Mouse (Mus musculus) hindbrain, postnatal 0 days (tissue): Measurements from ENCODE around the gene Trpm8. TPM values are rescaled to one million over a fixed set of nuclear protein-coding genes. Genes with fewer than 3 reads are reported as not detected.

ENCODE experiments used
- ATAC-seq: fragments of 200-750 bp; cut with Nextera tagmentation; 2 replicates; pipeline ENCODE4 v1.8.0; 2017; ENCODE audit warnings: mild to moderate bottlenecking, moderate TSS enrichment, moderate library complexity
- DNase-seq: peaks from one replicate; pipeline ENCODE4 v3.0.0-alpha.2; 2015; ENCODE audit warnings: low spot score
- H3K27ac ChIP-seq: fragments of 300-500 bp; sonication (generic); 2 replicates; pipeline ENCODE4 v1.5.1; 2014; ENCODE audit warnings: mild to moderate bottlenecking
- H3K27me3 ChIP-seq: fragments of 300-500 bp; sonication (generic); 2 replicates; pipeline ENCODE4 v1.6.1; 2014; ENCODE audit warnings: low read length, mixed read lengths; ENCODE audit not compliant: insufficient read depth
- H3K36me3 ChIP-seq: fragments of 300-500 bp; sonication (generic); 2 replicates; pipeline ENCODE4 v1.6.1; 2014; ENCODE audit warnings: low read length, mixed read lengths; ENCODE audit not compliant: insufficient read depth
- H3K4me1 ChIP-seq: fragments of 300-500 bp; sonication (generic); 2 replicates; pipeline ENCODE4 v1.6.1; 2014; ENCODE audit warnings: antibody characterized with exemption, low read length, mixed read lengths; ENCODE audit not compliant: insufficient read depth
- H3K4me2 ChIP-seq: fragments of 300-500 bp; sonication (generic); 2 replicates; pipeline ENCODE4 v1.6.1; 2014; ENCODE audit warnings: low read depth, mild to moderate bottlenecking, low read length, moderate library complexity, mixed read lengths
- H3K4me3 ChIP-seq: fragments of 300-500 bp; sonication (generic); 2 replicates; pipeline ENCODE4 v1.5.1; 2014; ENCODE audit warnings: low read length
- H3K9ac ChIP-seq: fragments of 300-500 bp; sonication (generic); replicated peaks from 2 replicates; pipeline ENCODE4 v1.6.1; 2014; ENCODE audit warnings: mild to moderate bottlenecking, low read length, moderate library complexity, mixed read lengths
- H3K9me3 ChIP-seq: fragments of 300-500 bp; sonication (generic); 2 replicates; pipeline ENCODE4 v1.6.1; 2016; ENCODE audit warnings: low read length, mixed read lengths
- CTCF ChIP-seq: IDR thresholded peaks from 2 replicates; pipeline ENCODE4 v1.5.1; 2016; ENCODE audit warnings: antibody characterized with exemption, control low read depth, low read depth
- WGBS: fragments of 180-500 bp; shearing (Covaris S2); extraction: QIAGEN DNeasy Blood & Tissue Kit; methylation state at CpG from one replicate; pipeline ENCODE4 v1.1.7; 2014; 5-methylcytosine and 5-hydroxymethylcytosine counted together
- polyA plus RNA-seq: library from polyadenylated mRNA; unstranded; fragments of >200 nt; fragmentation: Nextera tagmentation; extraction: Ambion mirVana; gene quantifications from 2 replicates; pipeline ENCODE4 v1.2.1, GENCODE M21; 2015
- total RNA-seq: library from RNA; depleted of rRNA; stranded (reverse); fragments of >200 nt; gene quantifications from 2 replicates; pipeline ENCODE4 v1.2.3, GENCODE M21; 2014

Gene Trpm8
- total and polyA plus RNA-seq, 2 experiments from 2014 or later = 0.05 to 0.11 TPM

DNA sequence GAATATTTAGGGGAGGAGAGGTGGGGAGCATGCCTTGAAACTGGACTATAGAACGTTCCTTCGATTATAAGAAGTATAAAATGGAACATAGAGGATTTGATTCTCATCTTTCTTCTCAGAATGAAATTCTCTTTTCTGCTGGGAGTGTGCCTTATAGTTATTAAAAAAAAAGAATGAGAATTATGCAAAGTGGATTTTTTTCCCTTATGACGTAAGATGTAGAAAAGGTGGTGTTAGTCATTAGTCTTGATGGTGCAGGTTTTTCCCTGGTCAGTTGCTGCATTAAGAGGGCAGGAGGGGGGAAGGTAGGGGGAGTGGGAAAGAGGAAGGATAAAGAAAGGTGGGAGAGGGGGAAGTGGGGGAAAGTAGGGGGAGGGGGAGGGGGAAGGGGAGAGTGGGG is 4.8 kb downstream of the Trpm8 start:
- Histone ChIP-seq H3K27ac (no peak overlapping the region), H3K4me3 (no peak overlapping the region), H3K36me3 (no peaks in the 10 kb centered on the region), H3K9me3 (peaks cover 37% of the 10 kb centered on the region), H3K27me3 (no peaks in the 10 kb centered on the region), H3K4me1 (0 out of 2 replicates have a peak, but pooled peaks cover 7% of the 10 kb centered on the region), H3K4me2 (no peak overlapping the region), H3K9ac (no peak overlapping the region)
- no peak for TF ChIP-seq CTCF
- WGBS = 61% methylated on average over 3 of the region's 3 CpGs
- no peak for ATAC-seq
- DNase-seq = no peak

DNA sequence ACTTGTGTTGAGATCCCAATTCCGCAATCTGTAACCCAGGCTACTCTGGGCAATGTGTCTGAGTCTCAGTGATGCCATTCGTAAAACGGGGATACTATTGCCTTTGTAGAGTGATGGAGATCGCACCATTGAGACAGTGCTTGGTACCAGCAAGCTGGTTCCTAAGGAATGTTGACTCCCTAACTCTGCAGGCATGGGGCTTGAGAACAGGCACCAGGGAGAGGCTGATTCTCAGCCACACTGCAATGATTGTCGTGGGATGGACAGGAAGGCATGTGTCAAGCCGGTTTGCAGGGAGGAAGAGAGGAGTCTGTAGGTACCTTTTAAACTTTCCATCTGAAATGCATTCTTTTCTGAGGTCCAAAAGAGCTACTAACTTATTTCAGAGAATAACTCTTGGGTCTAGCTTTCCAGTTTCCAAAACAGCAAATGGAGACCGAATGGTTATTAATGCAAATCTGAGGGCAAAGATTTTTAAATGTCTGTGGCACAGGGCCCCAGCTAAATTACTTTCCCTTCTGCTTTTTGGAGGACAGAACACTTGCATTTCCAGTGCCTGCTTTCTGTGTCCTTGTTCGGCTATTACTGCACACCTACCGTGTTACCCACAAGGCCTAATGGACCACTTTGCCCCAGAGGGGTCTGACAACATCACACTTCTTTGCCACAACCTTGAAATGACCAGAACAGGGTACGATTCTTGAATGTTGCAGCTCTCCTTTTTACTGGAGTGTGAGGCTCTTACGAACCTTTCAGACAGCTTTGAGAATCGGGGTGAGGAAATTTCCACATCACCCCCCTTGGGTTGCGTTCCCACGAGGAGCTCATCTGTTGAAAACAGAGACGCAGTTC is 6.1 kb downstream of the Trpm8 start:
- Histone ChIP-seq H3K36me3 (no peaks in the 10 kb centered on the region), H3K4me3 (no peak overlapping the region), H3K27me3 (no peaks in the 10 kb centered on the region), H3K4me2 (no peak overlapping the region), H3K9me3 (peaks cover 48% of the 10 kb centered on the region), H3K27ac (no peak overlapping the region), H3K9ac (no peak overlapping the region), H3K4me1 (no peaks in the 10 kb centered on the region)
- 80% methylated on average over 15 of the region's 15 CpGs for WGBS
- TF ChIP-seq CTCF = no peak
- DNase-seq = no peak
- no peak for ATAC-seq

DNA sequence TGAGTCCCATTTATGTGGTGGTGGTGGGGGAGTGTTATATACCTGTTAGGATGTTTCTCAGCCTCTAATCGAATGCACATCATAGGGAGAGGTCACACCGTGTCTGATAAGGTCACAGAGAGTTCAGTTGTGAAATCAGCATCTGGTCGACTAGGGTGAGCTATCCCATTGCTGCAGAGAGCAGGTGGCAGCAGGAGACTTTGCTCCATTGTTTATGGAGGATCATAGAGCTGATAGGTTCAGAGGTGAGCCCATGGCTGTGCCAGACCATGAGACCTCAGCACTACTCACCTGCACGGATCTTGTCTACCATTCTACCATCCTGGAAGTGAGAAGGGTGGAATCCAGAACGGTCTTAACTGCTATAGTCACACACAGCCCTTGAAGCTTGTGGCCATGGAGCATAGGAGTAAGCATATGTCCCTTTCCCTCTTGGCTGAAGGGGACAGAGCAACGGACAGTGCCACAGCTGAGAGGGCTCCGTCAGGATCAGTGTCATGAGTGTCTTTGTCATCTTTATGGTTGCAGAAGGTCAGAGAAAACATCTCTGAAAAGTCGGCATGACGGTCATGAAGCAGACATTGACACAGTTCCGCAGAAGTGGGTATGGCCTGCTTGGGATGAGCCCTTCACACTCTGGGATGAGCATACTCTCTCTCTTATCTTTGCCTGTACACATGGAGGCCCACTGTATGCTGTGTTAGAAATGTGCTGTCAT is 6.9 kb downstream of the Trpm8 start:
- no peak for TF ChIP-seq CTCF
- DNase-seq (no peak), ATAC-seq (0 out of 2 replicates have a peak, but pooled peaks have one; percentile 13)
- no peak overlapping the region for H3K27ac ChIP-seq
- H3K9ac ChIP-seq = no peak overlapping the region
- WGBS = 62% methylated on average over 10 of the region's 10 CpGs
- H3K4me2 ChIP-seq = no peak overlapping the region
- H3K27me3 ChIP-seq = no peaks in the 10 kb centered on the region
- no peaks in the 10 kb centered on the region for H3K4me1 ChIP-seq
- H3K9me3 ChIP-seq = peaks cover 51% of the 10 kb centered on the region
- H3K4me3 ChIP-seq = no peak overlapping the region
- H3K36me3 ChIP-seq = no peaks in the 10 kb centered on the region

DNA sequence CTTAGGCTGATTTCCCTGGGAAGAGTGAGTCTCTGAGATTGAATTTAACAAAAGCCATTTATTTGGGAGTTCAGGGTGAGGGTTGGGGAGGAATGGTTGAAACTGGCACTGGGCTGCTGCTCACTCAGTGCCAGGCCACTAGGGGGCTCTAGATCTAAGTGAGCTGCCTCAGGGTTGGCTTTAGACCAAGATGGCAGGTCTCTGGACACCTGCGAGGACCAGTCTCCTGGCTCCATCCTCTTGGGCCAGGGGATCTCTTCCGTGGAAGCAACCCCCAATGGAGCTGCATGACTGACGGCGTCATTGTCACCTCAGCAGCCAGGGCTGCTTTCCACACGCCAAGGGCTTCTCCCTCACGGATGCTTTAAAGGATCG is 7.5 kb downstream of the Trpm8 start:
- Histone ChIP-seq H3K9ac (no peak overlapping the region), H3K27me3 (no peaks in the 10 kb centered on the region), H3K4me1 (no peaks in the 10 kb centered on the region), H3K4me2 (no peak overlapping the region), H3K4me3 (no peak overlapping the region), H3K27ac (no peak overlapping the region), H3K9me3 (peaks cover 51% of the 10 kb centered on the region), H3K36me3 (no peaks in the 10 kb centered on the region)
- peak; percentile 65 for TF ChIP-seq CTCF
- WGBS = 65% methylated on average over 7 of the region's 7 CpGs
- DNase-seq (peak; percentile 64), ATAC-seq (no peak)

DNA sequence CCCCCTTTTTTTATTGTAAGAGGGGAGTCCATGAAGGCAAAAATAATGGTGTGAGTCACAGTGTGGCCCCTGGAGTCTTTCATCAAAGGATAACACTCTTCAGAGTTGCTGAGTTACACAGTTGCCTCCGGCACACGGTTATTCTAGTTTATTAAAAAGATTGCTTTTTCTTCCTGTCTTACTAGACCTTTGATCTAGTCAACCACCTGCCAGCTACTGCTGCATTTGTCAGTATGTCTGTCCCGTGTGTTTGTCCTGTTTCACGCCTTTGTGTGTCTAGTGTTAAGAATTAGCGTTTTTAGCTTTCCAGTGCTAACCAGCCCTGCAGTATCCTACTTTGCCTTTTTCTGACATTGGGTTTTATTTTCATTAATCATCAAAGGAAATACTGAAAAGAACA is 8.2 kb downstream of the Trpm8 start:
- TF ChIP-seq CTCF = no peak
- Histone ChIP-seq H3K27ac (no peak overlapping the region), H3K36me3 (no peaks in the 10 kb centered on the region), H3K9ac (no peak overlapping the region), H3K27me3 (no peaks in the 10 kb centered on the region), H3K4me1 (no peaks in the 10 kb centered on the region), H3K9me3 (peaks cover 59% of the 10 kb centered on the region), H3K4me2 (no peak overlapping the region), H3K4me3 (no peak overlapping the region)
- 69% methylated on average over 5 of the region's 5 CpGs for WGBS
- ATAC-seq (no peak), DNase-seq (no peak)

DNA sequence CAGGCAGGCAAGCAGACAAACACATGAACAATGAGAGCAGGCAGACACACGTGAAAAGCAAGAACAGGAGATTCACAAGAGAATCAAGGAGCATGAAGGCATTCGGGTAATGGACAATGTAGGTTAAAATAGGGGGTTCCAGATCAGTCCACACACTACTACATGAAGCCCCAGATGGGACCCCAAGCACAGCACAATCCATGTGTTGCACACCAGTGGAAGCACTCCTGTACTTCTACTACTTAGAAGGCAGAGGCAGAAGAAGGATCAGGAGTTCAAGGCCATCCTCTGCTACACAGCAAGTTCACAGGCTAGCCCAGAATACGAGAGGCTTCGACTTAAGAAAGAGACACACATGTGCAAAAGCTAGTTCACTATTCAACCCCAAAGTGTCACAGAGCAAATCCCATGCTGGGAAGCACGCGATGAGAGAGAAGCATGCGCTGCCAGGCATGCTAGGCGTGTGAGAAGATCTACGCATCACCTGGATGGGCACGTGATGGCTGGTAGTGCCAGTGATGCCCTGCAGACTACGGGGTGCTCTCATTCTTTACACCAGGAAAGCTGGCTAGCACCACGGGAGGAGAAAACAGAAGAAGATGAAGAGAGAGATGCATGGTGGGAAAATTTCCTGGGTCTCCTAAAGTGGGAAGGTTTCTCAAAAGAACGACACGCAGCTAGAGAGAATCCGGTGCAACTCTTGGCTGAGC is 8.8 kb downstream of the Trpm8 start:
- no peak overlapping the region for H3K4me2 ChIP-seq

More for the DNA sequence above, 8.8 kb downstream of the Trpm8 start:
- Histone ChIP-seq H3K4me1 (no peaks in the 10 kb centered on the region), H3K27ac (no peak overlapping the region), H3K36me3 (no peaks in the 10 kb centered on the region), H3K27me3 (no peaks in the 10 kb centered on the region), H3K9ac (no peak overlapping the region), H3K4me3 (no peak overlapping the region), H3K9me3 (peaks cover 63% of the 10 kb centered on the region)
- no peak for TF ChIP-seq CTCF
- WGBS = 82% methylated on average over 15 of the region's 15 CpGs
- ATAC-seq (no peak), DNase-seq (no peak)
